Mouse (Mus musculus) stomach, postnatal 0 days (tissue): ENCODE results near the gene Kndc1. TPM values are rescaled to one million over a fixed set of nuclear protein-coding genes. Genes with fewer than 3 reads are reported as not detected.

Experiments
- ATAC-seq: fragments of 200-750 bp; cut with Nextera tagmentation; 2 replicates; pipeline ENCODE4 v1.8.0; 2017; ENCODE audit not compliant: low FRiP score, low TSS enrichment
- DNase-seq: peaks from one replicate; pipeline ENCODE4 v3.0.0-alpha.2; 2016; ENCODE audit warnings: low spot score
- H3K27ac ChIP-seq: fragments of 300-500 bp; sonication (generic); replicated peaks from 2 replicates; pipeline ENCODE4 v1.5.1; 2014; ENCODE audit warnings: mild to moderate bottlenecking, control low read depth
- H3K27me3 ChIP-seq: fragments of 300-500 bp; sonication (generic); 2 replicates; pipeline ENCODE4 v1.6.1; 2014; ENCODE audit warnings: low read length; ENCODE audit not compliant: control insufficient read depth, insufficient read depth
- H3K36me3 ChIP-seq: fragments of 300-500 bp; sonication (generic); 2 replicates; pipeline ENCODE4 v1.6.1; 2014; ENCODE audit warnings: low read length, mixed read lengths; ENCODE audit not compliant: control insufficient read depth, insufficient read depth
- H3K4me1 ChIP-seq: fragments of 300-500 bp; sonication (generic); replicated peaks from 2 replicates; pipeline ENCODE4 v1.6.1; 2014; ENCODE audit warnings: antibody characterized with exemption; ENCODE audit not compliant: control insufficient read depth, insufficient read depth
- H3K4me2 ChIP-seq: fragments of 300-500 bp; sonication (generic); replicated peaks from 2 replicates; pipeline ENCODE4 v1.6.1; 2014; ENCODE audit warnings: low read depth, mild to moderate bottlenecking, control low read depth, moderate library complexity
- H3K4me3 ChIP-seq: fragments of 300-500 bp; sonication (generic); 2 replicates; pipeline ENCODE4 v1.5.1; 2014; ENCODE audit warnings: low read depth, low read length, control low read depth
- H3K9ac ChIP-seq: fragments of 300-500 bp; sonication (generic); 2 replicates; pipeline ENCODE4 v1.6.1; 2014; ENCODE audit warnings: mild to moderate bottlenecking, low read length, control low read depth, mixed read lengths
- H3K9me3 ChIP-seq: fragments of 300-500 bp; sonication (generic); 2 replicates; pipeline ENCODE4 v1.6.1; 2016; ENCODE audit warnings: low read length; ENCODE audit not compliant: control insufficient read depth
- CTCF ChIP-seq: IDR thresholded peaks from 2 replicates; pipeline ENCODE4 v1.5.1; 2016; ENCODE audit warnings: antibody characterized with exemption, low read depth, mild to moderate bottlenecking, moderate library complexity
- EP300 ChIP-seq: optimal IDR thresholded peaks from 2 replicates; pipeline ENCODE3; 2016; ENCODE audit warnings: antibody characterized with exemption
- WGBS: fragments of 180-500 bp; shearing (Covaris S2); extraction: QIAGEN DNeasy Blood & Tissue Kit; methylation state at CpG from one replicate; pipeline ENCODE4 v1.1.7; 2014; 5-methylcytosine and 5-hydroxymethylcytosine counted together
- polyA plus RNA-seq: library from polyadenylated mRNA; unstranded; fragments of >200 nt; fragmentation: Nextera tagmentation; extraction: Ambion mirVana; gene quantifications from 2 replicates; pipeline ENCODE4 v1.2.1, GENCODE M21; 2015

Kndc1 gene
- polyA plus RNA-seq, 1 experiment from 2014 or later, result 0.05 TPM

DNA sequence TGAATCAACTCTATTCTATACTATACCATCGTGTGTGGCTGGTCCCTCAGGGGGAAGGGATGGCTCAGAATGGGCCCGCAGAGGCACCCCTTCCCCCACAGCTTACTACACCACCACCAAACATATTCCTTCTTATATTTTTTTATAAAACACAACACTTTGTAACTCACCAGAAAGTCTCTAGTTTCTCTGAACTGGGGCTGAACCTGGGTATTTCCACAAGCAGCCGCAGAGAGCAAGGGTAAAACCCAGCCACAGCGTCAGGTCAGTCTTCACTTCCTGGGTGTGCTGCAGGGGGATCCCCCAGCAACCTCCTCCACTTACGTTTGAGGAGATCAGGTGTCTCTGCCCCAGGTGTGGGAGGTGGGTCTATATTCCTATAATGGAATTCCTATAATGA is 73.9 kb downstream of the Kndc1 start:
- no peak overlapping the region for H3K9ac ChIP-seq
- ATAC-seq, result no peak
- WGBS, result 57% methylated on average over 5 of the region's 5 CpGs
- no peaks in the 10 kb centered on the region for H3K4me1 ChIP-seq
- no peak for DNase-seq
- H3K4me3 ChIP-seq, result no peak overlapping the region
- H3K9me3 ChIP-seq, result no peaks in the 10 kb centered on the region
- H3K36me3 ChIP-seq, result no peaks in the 10 kb centered on the region
- no peak overlapping the region for H3K4me2 ChIP-seq
- no peak for TF ChIP-seq EP300
- no peak for TF ChIP-seq CTCF
- no peaks in the 10 kb centered on the region for H3K27me3 ChIP-seq
- H3K27ac ChIP-seq, result no peak overlapping the region

DNA sequence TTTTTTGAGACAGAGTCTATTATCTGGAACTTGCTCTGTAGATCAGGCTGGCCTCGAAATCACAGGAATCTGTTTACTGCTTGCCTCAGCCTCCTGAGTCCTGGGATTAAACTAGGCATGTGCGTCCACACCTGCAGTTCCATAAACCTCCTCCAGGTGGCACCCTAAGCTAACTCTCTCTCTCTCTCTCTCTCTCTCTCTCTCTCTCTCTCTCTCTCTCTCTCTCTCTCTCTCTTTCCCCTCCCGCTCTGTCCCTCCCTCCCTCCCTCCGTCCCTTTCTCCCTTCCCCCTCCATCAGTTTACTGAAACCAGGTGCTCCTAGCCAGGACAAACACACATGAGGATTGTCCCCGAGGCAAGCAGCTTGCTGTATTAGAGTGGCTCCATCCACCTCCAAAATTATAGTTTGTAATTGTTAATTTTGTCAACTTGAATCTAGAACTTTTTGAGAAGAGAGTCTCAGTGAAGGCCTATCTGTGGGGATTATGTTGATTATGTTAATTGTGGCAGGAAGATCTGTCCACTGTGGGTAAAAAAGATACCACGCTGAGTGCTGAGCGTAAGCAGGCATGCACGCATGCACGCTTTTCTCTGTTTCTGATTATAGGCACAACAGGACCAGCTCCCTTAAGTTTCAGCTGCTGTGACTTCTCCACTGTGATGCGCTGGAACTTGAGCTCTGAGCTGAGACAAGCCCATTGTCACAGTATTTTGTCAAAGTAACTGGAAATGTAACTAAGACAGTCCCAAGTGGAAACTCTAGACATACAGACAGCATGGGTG is 75.0 kb downstream of the Kndc1 start:
- Histone ChIP-seq H3K4me1 (no peaks in the 10 kb centered on the region), H3K4me2 (no peak overlapping the region), H3K27ac (0 out of 2 replicates have a peak overlapping the region, but pooled peaks have one; percentile 14), H3K9ac (no peak overlapping the region), H3K36me3 (no peaks in the 10 kb centered on the region), H3K9me3 (no peaks in the 10 kb centered on the region), H3K4me3 (no peak overlapping the region), H3K27me3 (no peaks in the 10 kb centered on the region)
- peak; percentile 87 for TF ChIP-seq CTCF
- TF ChIP-seq EP300, result no peak
- 0 out of 2 replicates have a peak, but pooled peaks have one; percentile 11 for ATAC-seq
- peak; percentile 75 for DNase-seq
- 41% methylated on average over 10 of the region's 10 CpGs for WGBS

DNA sequence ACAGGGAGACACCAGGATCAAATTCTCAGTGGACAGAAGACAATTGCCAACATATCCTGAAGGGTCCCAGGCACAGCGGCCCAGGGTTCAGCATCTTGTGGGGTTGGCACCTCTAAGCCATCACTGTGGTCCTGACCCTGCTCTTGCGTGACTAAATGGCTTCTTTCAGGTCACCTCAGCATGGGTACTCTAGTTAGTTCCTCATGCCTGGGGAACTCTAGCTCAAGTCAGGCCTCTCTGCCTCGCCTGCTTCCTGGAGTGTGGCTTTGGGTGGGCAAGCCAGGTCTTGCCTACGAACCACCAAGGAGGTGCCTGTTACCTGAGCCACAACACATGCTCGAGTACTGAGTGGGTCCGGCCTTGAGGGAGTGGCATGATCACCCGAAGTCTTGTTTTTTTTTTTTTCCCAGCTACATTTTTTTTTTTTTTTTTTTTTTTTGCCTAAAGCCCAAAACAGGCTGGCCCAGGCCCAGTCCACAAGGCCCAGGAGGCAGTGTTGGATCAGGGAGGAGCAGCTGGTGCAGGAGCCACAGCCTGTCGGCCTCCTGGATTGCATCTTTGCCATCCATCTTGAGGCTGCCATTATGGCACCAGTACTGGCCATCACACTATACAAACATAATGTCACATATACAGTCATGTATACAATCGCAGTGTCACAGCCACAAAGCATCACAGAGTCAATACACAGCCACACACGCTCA is 75.9 kb downstream of the Kndc1 start:
- WGBS, result 69% methylated on average over 10 of the region's 10 CpGs
- ATAC-seq, result no peak
- Histone ChIP-seq H3K4me1 (no peaks in the 10 kb centered on the region), H3K27ac (peak overlapping the region; percentile 58), H3K4me2 (no peak overlapping the region), H3K9me3 (no peaks in the 10 kb centered on the region), H3K36me3 (no peaks in the 10 kb centered on the region), H3K4me3 (no peak overlapping the region), H3K27me3 (no peaks in the 10 kb centered on the region), H3K9ac (no peak overlapping the region)
- no peak for DNase-seq
- TF ChIP-seq CTCF, result no peak
- no peak for TF ChIP-seq EP300

DNA sequence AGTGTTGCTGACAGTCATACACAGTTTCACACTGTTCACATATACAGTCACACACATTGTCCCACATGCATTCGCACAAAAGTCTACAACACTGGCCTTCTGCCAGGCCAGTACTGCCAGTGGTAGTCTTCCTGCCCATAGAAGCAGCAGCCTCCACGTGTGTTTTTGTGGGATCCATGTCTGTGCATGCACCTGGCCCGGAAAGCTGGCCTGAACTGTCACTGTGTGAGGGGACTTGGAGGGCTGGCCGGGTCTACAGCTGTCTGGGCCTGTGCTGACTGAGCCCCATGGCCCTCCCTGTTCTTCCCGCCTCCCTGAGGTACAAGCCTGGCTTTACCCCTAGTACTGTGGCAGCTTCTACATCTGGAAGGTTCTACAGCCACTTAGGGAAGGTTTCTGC is 76.5 kb downstream of the Kndc1 start:
- ATAC-seq, result 0 out of 2 replicates have a peak, but pooled peaks have one; percentile 20
- peak overlapping the region; percentile 58 for H3K27ac ChIP-seq

DNA sequence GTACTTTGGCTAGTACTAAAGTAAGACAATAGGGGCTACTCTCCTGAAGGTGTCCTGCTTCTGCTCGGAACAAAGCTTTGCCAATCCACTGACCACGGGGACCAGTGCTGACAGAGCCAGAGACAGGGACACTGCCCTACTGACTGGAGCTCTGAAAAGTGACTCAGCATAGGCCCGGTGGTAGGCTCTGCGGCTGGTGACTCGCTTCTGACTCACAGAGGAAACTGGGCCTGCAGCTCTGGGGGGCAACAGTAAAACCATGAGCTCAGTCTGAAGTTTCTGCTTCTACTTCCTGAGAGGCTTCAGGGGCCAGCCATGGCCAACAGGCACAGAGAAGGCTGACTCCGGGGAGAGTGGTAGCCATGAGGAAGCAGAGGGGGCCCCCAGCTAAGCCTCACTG is 76.9 kb downstream of the Kndc1 start:
- H3K4me1 ChIP-seq, result no peaks in the 10 kb centered on the region
- no peak overlapping the region; the same call in 1 of the 2 replicates for H3K9ac ChIP-seq
- H3K4me3 ChIP-seq, result no peak overlapping the region
- no peak for DNase-seq
- no peaks in the 10 kb centered on the region for H3K27me3 ChIP-seq
- no peaks in the 10 kb centered on the region for H3K36me3 ChIP-seq
- TF ChIP-seq CTCF, result no peak
- TF ChIP-seq EP300, result no peak
- peak overlapping the region; percentile 58 for H3K27ac ChIP-seq
- H3K4me2 ChIP-seq, result no peak overlapping the region
- no peaks in the 10 kb centered on the region for H3K9me3 ChIP-seq
- ATAC-seq, result peak; percentile 51; the same call in 1 of the 2 replicates
- 51% methylated on average over 6 of the region's 6 CpGs for WGBS

More for the DNA sequence above, 76.5 kb downstream of the Kndc1 start:
- no peak overlapping the region for H3K4me2 ChIP-seq
- H3K4me1 ChIP-seq, result no peaks in the 10 kb centered on the region
- H3K36me3 ChIP-seq, result no peaks in the 10 kb centered on the region
- TF ChIP-seq EP300 (no peak), CTCF (no peak)
- no peak overlapping the region for H3K9ac ChIP-seq
- H3K27me3 ChIP-seq, result no peaks in the 10 kb centered on the region
- WGBS, result 59% methylated on average over 5 of the region's 5 CpGs
- no peak for DNase-seq
- no peak overlapping the region for H3K4me3 ChIP-seq
- no peaks in the 10 kb centered on the region for H3K9me3 ChIP-seq

DNA sequence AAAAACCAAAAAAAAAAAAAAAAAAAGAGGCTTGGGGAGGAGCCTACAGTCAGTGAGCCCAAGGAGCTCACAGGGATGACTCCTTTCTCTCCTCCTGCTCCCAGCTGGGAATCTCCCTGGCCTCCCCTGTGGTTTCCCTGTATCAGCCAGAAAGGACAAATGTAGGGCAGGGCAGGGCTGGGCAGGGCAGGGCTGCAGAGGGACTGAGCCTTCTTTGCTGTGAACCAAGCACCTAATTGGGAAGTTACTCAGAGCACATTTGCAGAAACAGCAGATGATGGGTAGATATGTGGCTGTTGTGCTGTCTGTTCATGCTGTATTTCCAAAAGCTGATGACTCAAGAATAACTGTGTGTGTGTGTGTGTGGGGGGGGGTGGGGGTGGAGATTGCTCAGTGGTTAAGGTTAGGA is 78.4 kb downstream of the Kndc1 start:
- H3K4me1 ChIP-seq, result no peaks in the 10 kb centered on the region
- no peaks in the 10 kb centered on the region for H3K27me3 ChIP-seq
- TF ChIP-seq CTCF (no peak), EP300 (no peak)
- H3K27ac ChIP-seq, result no peak overlapping the region
- no peak for DNase-seq
- no peak overlapping the region for H3K9ac ChIP-seq
- H3K9me3 ChIP-seq, result no peaks in the 10 kb centered on the region
- H3K36me3 ChIP-seq, result no peaks in the 10 kb centered on the region
- ATAC-seq, result no peak
- no peak overlapping the region for H3K4me3 ChIP-seq
- H3K4me2 ChIP-seq, result no peak overlapping the region
